Mouse (Mus musculus) testis, adult 2 months (tissue): ENCODE measurements around the gene Bcl2l2.

Experiments
- CTCF ChIP-seq: fragments of 200-500 bp; IDR thresholded peaks from 2 replicates; pipeline ENCODE4 v1.5.1; 2012; ENCODE audit warnings: low read depth, mild to moderate bottlenecking, inconsistent platforms, low read length, moderate library complexity; ENCODE audit not compliant: control insufficient read depth, insufficient read depth, insufficient replicate concordance
- POLR2A ChIP-seq: fragments of 200-500 bp; IDR thresholded peaks from 2 replicates; pipeline ENCODE4 v1.6.1; 2012; ENCODE audit warnings: low read depth, mild to moderate bottlenecking, inconsistent platforms, low read length, moderate library complexity; ENCODE audit not compliant: control insufficient read depth

GRCm38 (mm10) chr14:54937361-54938182 lies 54.4 kb downstream of the Bcl2l2 start:
- no peak for TF ChIP-seq CTCF
- TF ChIP-seq POLR2A = no peak
